In genomic region chr6:40441755-40442154, GRCm38 (mm10) we compare ENCODE assay signal across 19 mouse cellular contexts. TPM values are rescaled to one million over a fixed set of nuclear protein-coding genes. Genes with fewer than 3 reads are reported as not detected.
DNase-seq lines count a peak whose midpoint lies in the region; ATAC-seq and TF ChIP-seq lines count a peak whose summit lies in the region.
"Had no signal": no experiment of that assay in that cellular context is flagged by ENCODE, and none has a peak within 500 bp of the region (broad histone marks: within the 10 kb centered on the region; RNA-seq: fewer than 3 reads in every experiment).

No protein-coding gene starts in this region.

- no peaks in the 10 kb centered on the region for H3K27me3 ChIP-seq in lung, embryonic 14.5 days (ENCODE audit: insufficient read depth, low read length)
- H3K27me3 ChIP-seq in E14TG2a.4 (ENCODE audit: insufficient read depth, low read length) = peaks cover 48% of the 10 kb centered on the region
- H3K27me3 ChIP-seq: neural tube, embryonic 13.5 days had no signal

- H3K36me3 ChIP-seq in lung, embryonic 14.5 days (ENCODE audit: insufficient read depth) = no peaks in the 10 kb centered on the region
- no peaks in the 10 kb centered on the region for H3K36me3 ChIP-seq in E14TG2a.4 (ENCODE audit: insufficient read depth, low read length)
- H3K36me3 ChIP-seq: midbrain, embryonic 12.5 days; neural tube, embryonic 13.5 days had no signal

- TF ChIP-seq CTCF in lung, embryonic 14.5 days (IDR thresholded peaks at IDR 0.05; ENCODE audit: low read depth) = peak; percentile 16; the same call in 1 of the 2 replicates
- TF ChIP-seq CTCF in E14TG2a.4 (conservative IDR thresholded peaks at IDR 0.05; ENCODE audit: low read length) = peak; percentile 14; the same call in 1 of the 2 replicates

- H3K4me2 ChIP-seq in lung, embryonic 14.5 days = no peak overlapping the region
- H3K4me2 ChIP-seq: forebrain, embryonic 13.5 days; hindbrain, embryonic 14.5 days; midbrain, embryonic 12.5 days; neural tube, embryonic 13.5 days had no signal

- no peaks in the 10 kb centered on the region for H3K9me3 ChIP-seq in lung, embryonic 14.5 days (ENCODE audit: low read depth, low read length)
- H3K9me3 ChIP-seq in E14TG2a.4 (ENCODE audit: low read length) = peaks cover 7% of the 10 kb centered on the region; the same call in 1 of the 2 replicates
- H3K9me3 ChIP-seq: forebrain, embryonic 13.5 days; midbrain, embryonic 12.5 days; neural tube, embryonic 13.5 days had no signal

- WGBS in lung, embryonic 14.5 days = 20% methylated on average over 3 of the region's 3 CpGs

- H3K9ac ChIP-seq in lung, embryonic 14.5 days = no peak overlapping the region
- H3K9ac ChIP-seq: forebrain, embryonic 13.5 days; hindbrain, embryonic 14.5 days; midbrain, embryonic 12.5 days; neural tube, embryonic 13.5 days had no signal

- no peak overlapping the region for H3K27ac ChIP-seq in lung, embryonic 14.5 days (ENCODE audit: low read depth)
- H3K27ac ChIP-seq: forebrain, embryonic 13.5 days; hindbrain, embryonic 14.5 days; midbrain, embryonic 12.5 days; neural tube, embryonic 13.5 days had no signal

- no peak for ATAC-seq in lung, embryonic 14.5 days (ENCODE audit: insufficient read depth)
- no peak for ATAC-seq in inflammation-experienced regulatory T-cells, adult 6 months

- no peaks in the 10 kb centered on the region for H3K4me1 ChIP-seq in lung, embryonic 14.5 days (ENCODE audit: insufficient read depth)
- H3K4me1 ChIP-seq in E14TG2a.4 (replicated peaks; ENCODE audit: low read depth, low read length) = peaks cover 7% of the 10 kb centered on the region
- H3K4me1 ChIP-seq: forebrain, embryonic 13.5 days; midbrain, embryonic 12.5 days had no signal

- no peak overlapping the region for H3K4me3 ChIP-seq in lung, embryonic 14.5 days (ENCODE audit: low read depth, low read length)
- H3K4me3 ChIP-seq in E14TG2a.4 (replicated peaks; ENCODE audit: low read length) = no peak overlapping the region
- H3K4me3 ChIP-seq: forebrain, embryonic 13.5 days; midbrain, embryonic 12.5 days; neural tube, embryonic 13.5 days had no signal

- DNase-seq in cerebellum, adult 9-10 months = peak; percentile 19
- DNase-seq in cerebellum, adult 11 months = no peak
- no peak for DNase-seq in lung, embryonic 14.5 days
- DNase-seq in lung, postnatal 10 days = no peak
- DNase-seq in naive thymus-derived CD4-positive, alpha-beta T cell, adult 2 months (ENCODE audit: low read depth) = peak; percentile 48
- no peak for DNase-seq in neural tube, embryonic 10.5 days (ENCODE audit: extremely low spot score, low spot score)
- DNase-seq: adrenal gland, postnatal 10 days; heart, adult 18-20 months; retina, postnatal 1 day had no signal

RNA-seq across cellular contexts. Expression of gene Wee2, which starts 2.9 kb away (rescaled TPM):
- not detected in 2 replicates for polyA plus RNA-seq in lung, embryonic 14.5 days (2014; fragmentation: Nextera tagmentation; extraction: Ambion mirVana)
- not detected for polyA plus RNA-seq in inflammation-experienced regulatory T-cells, adult 6 months (2017; shearing (Covaris generic))
- polyA plus RNA-seq: heart, postnatal 0 days; liver, adult 2 months; midbrain, embryonic 12.5 days had no signal

RNA-seq across cellular contexts. Expression of gene E330009J07Rik, which starts 5.8 kb away (rescaled TPM):
- 12.2 and 16.0 TPM in 2 replicates for polyA plus RNA-seq in lung, embryonic 14.5 days (2014; fragmentation: Nextera tagmentation; extraction: Ambion mirVana)
- polyA plus RNA-seq in inflammation-experienced regulatory T-cells, adult 6 months (2017; shearing (Covaris generic)) = 1 to 10 TPM; 3.2 to 9.1 (median 6.1) TPM

RNA-seq across cellular contexts. Expression of gene Ssbp1, which starts 29.4 kb away (rescaled TPM):
- polyA plus RNA-seq in lung, embryonic 14.5 days (2014; fragmentation: Nextera tagmentation; extraction: Ambion mirVana) = 136 and 143 TPM in 2 replicates
- polyA plus RNA-seq in inflammation-experienced regulatory T-cells, adult 6 months (2017; shearing (Covaris generic)) = 100 to 1,000 TPM; 108 to 133 (median 114) TPM

RNA-seq across cellular contexts. Expression of gene Tas2r137, which starts 49.3 kb away (rescaled TPM):
- polyA plus RNA-seq in lung, embryonic 14.5 days (2014; fragmentation: Nextera tagmentation; extraction: Ambion mirVana) = not detected in 2 replicates
- polyA plus RNA-seq in inflammation-experienced regulatory T-cells, adult 6 months (2017; shearing (Covaris generic)) = not detected
- polyA plus RNA-seq: embryonic facial prominence, embryonic 14.5 days; heart, postnatal 0 days; kidney, embryonic 14.5 days; liver, adult 2 months; midbrain, embryonic 12.5 days had no signal

RNA-seq across cellular contexts. Expression of gene Tas2r108, which starts 51.6 kb away (rescaled TPM):
- polyA plus RNA-seq in lung, embryonic 14.5 days (2014; fragmentation: Nextera tagmentation; extraction: Ambion mirVana) = not detected in 2 replicates
- not detected for polyA plus RNA-seq in inflammation-experienced regulatory T-cells, adult 6 months (2017; shearing (Covaris generic))
- polyA plus RNA-seq: embryonic facial prominence, embryonic 14.5 days; heart, postnatal 0 days; hindbrain, embryonic 14.5 days; kidney, embryonic 14.5 days; liver, adult 2 months; midbrain, embryonic 12.5 days; neural tube, embryonic 13.5 days had no signal

Comparison
In these comparisons a context has a peak if more than half of its experiments do, and no peak if none do; other contexts are left out.
1. DNase-seq: peak in cerebellum, adult 9-10 months (single experiment) and naive thymus-derived CD4-positive, alpha-beta T cell, adult 2 months (single experiment); none in cerebellum, adult 11 months (single experiment), lung, embryonic 14.5 days (single experiment), lung, postnatal 10 days (single experiment) and neural tube, embryonic 10.5 days (single experiment).